Mouse (Mus musculus): ENCODE data around the gene Setd7.

- TF ChIP-seq CTCF (IDR thresholded peaks at IDR 0.05; ENCODE audit: borderline replicate concordance, extremely low read depth, insufficient read depth, insufficient read length) (no peak), POLR2A (IDR thresholded peaks at IDR 0.05; ENCODE audit: borderline replicate concordance, extremely low read depth, insufficient read depth, insufficient read length, poor library complexity, severe bottlenecking) (no peak)
These were observed 7.2 kb downstream of the Setd7 start for GRCm38 (mm10) chr3:51553497-51553875.
